Mouse (Mus musculus) testis, adult 2 months (tissue): ENCODE results near the gene Umodl1.

Source experiments
- CTCF ChIP-seq: fragments of 200-500 bp; IDR thresholded peaks from 2 replicates; pipeline ENCODE4 v1.5.1; 2012; ENCODE audit warnings: low read depth, mild to moderate bottlenecking, inconsistent platforms, low read length, moderate library complexity; ENCODE audit not compliant: control insufficient read depth, insufficient read depth, insufficient replicate concordance
- POLR2A ChIP-seq: fragments of 200-500 bp; IDR thresholded peaks from 2 replicates; pipeline ENCODE4 v1.6.1; 2012; ENCODE audit warnings: low read depth, mild to moderate bottlenecking, inconsistent platforms, low read length, moderate library complexity; ENCODE audit not compliant: control insufficient read depth

DNA sequence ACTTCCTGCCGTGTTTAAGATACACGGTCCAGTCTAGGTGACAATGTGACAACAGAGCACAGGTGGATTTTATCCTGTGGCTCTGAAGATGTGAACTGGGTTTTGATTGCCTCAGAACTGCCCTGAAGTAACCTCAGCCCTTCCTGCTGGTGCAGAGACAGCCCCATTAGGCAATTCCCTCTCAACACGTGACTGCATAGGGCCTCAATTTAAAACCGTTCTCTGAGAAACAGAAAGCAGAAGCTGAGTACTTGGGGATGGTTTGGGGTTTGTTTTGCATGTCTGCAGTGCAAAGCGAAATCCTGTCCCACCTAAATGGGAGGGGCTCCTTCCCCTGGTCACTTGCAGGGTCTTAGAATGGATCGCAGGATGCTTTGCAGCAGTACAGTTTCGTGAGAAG, 85.2 kb downstream of the Umodl1 start:
- TF ChIP-seq CTCF (no peak), POLR2A (no peak)
